Mouse (Mus musculus) adrenal gland, adult 2 months (tissue): ENCODE measurements around the gene Zfp26. TPM values are rescaled to one million over a fixed set of nuclear protein-coding genes. Genes with fewer than 3 reads are reported as not detected.

Experiments
- polyA plus RNA-seq: library from polyadenylated mRNA; depleted of rRNA; stranded (reverse); fragments of >200 nt; gene quantifications from 2 replicates; pipeline ENCODE4 v1.2.3, GENCODE M21; 2012; rRNA removed
- total RNA-seq, 2 experiments: library from RNA; stranded (reverse); gene quantifications; 2 replicates each; pipeline ENCODE4 v1.2.3; 2021

Gene Zfp26
- total and polyA plus RNA-seq, 3 experiments, result 0.58 to 18.1 (median 15.5) TPM

Other genes starting within 250 kb of the Zfp26 start
- gene Olfr871, start 248.0 kb downstream of the Zfp26 start, total RNA-seq, result not detected
- gene Olfr871, start 248.0 kb downstream of the Zfp26 start, polyA plus RNA-seq, result not detected in 2 replicates
- gene Olfr872, start 223.0 kb downstream of the Zfp26 start, total RNA-seq, result not detected
- gene Olfr872, start 223.0 kb downstream of the Zfp26 start, polyA plus RNA-seq, result not detected in 2 replicates
- not detected for gene Olfr39, start 177.8 kb downstream of the Zfp26 start, total RNA-seq
- gene Olfr39, start 177.8 kb downstream of the Zfp26 start, polyA plus RNA-seq, result not detected in 2 replicates
- gene Olfr873, start 161.6 kb downstream of the Zfp26 start, total RNA-seq, result not detected
- gene Olfr873, start 161.6 kb downstream of the Zfp26 start, polyA plus RNA-seq, result not detected in 2 replicates
- not detected for gene Olfr18, start 124.1 kb downstream of the Zfp26 start, total RNA-seq
- gene Olfr18, start 124.1 kb downstream of the Zfp26 start, polyA plus RNA-seq, result not detected in 2 replicates
- gene Zfp560, start 75.0 kb downstream of the Zfp26 start, total RNA-seq, result 1 to 10 TPM; 3.9 to 9.4 TPM
- 0.92 and 1.6 TPM in 2 replicates for gene Zfp560, start 75.0 kb downstream of the Zfp26 start, polyA plus RNA-seq
- 10 to 100 TPM; 22.2 to 25.0 TPM for gene Zfp426, start 32.6 kb upstream of the Zfp26 start, total RNA-seq
- 2.1 and 2.3 TPM in 2 replicates for gene Zfp426, start 32.6 kb upstream of the Zfp26 start, polyA plus RNA-seq
- 10 to 100 TPM; 36.4 to 39.4 TPM for gene Zfp266, start 61.3 kb upstream of the Zfp26 start, total RNA-seq
- gene Zfp266, start 61.3 kb upstream of the Zfp26 start, polyA plus RNA-seq, result 1.1 and 1.3 TPM in 2 replicates
- gene Zfp846, start 121.1 kb upstream of the Zfp26 start, total RNA-seq, result 1 to 10 TPM; 6.9 to 7.7 TPM
- 1.1 and 1.6 TPM in 2 replicates for gene Zfp846, start 121.1 kb upstream of the Zfp26 start, polyA plus RNA-seq
- gene Ubl5, start 182.7 kb upstream of the Zfp26 start, total RNA-seq, result 100 to 1,000 TPM; 384 to 522 TPM
- 133 and 135 TPM in 2 replicates for gene Ubl5, start 182.7 kb upstream of the Zfp26 start, polyA plus RNA-seq
- gene Fbxl12, start 184.6 kb upstream of the Zfp26 start, total RNA-seq, result 10 to 100 TPM; 13.0 to 16.7 TPM
- gene Fbxl12, start 184.6 kb upstream of the Zfp26 start, polyA plus RNA-seq, result 47.1 and 59.1 TPM in 2 replicates
- 10 to 100 TPM; 20.8 to 26.9 TPM for gene Pin1, start 191.9 kb upstream of the Zfp26 start, total RNA-seq
- gene Pin1, start 191.9 kb upstream of the Zfp26 start, polyA plus RNA-seq, result 20.4 and 24.2 TPM in 2 replicates